Mouse (Mus musculus) midbrain, embryonic 10.5 days (tissue): ENCODE data around the gene Fat1. TPM values are rescaled to one million over a fixed set of nuclear protein-coding genes. Genes with fewer than 3 reads are reported as not detected.

Source experiments
- DNase-seq: peaks from one replicate; pipeline ENCODE4 v3.0.0-alpha.2; 2017; ENCODE audit warnings: low spot score
- H3K27ac ChIP-seq: fragments of 300-500 bp; sonication (generic); replicated peaks from 2 replicates; pipeline ENCODE4 v1.5.1; 2016; ENCODE audit warnings: mild to moderate bottlenecking
- H3K27me3 ChIP-seq: fragments of 300-500 bp; sonication (generic); 2 replicates; pipeline ENCODE4 v1.6.1; 2016; ENCODE audit warnings: low read depth, mild to moderate bottlenecking; ENCODE audit not compliant: poor library complexity, severe bottlenecking
- H3K36me3 ChIP-seq: fragments of 300-500 bp; sonication (generic); 2 replicates; pipeline ENCODE4 v1.6.1; 2016; ENCODE audit warnings: mild to moderate bottlenecking, moderate library complexity
- H3K4me1 ChIP-seq: fragments of 300-500 bp; sonication (generic); 2 replicates; pipeline ENCODE4 v1.6.1; 2016
- H3K4me3 ChIP-seq: fragments of 300-500 bp; sonication (generic); 2 replicates; pipeline ENCODE4 v1.5.1; 2016; ENCODE audit warnings: mild to moderate bottlenecking, moderate library complexity
- H3K9me3 ChIP-seq: fragments of 300-500 bp; sonication (generic); replicated peaks from 2 replicates; pipeline ENCODE4 v1.6.1; 2016; ENCODE audit warnings: mild to moderate bottlenecking
- WGBS: fragments of 180-500 bp; shearing (Covaris S2); methylation state at CpG from one replicate; pipeline ENCODE4 v1.1.7; 2016; 5-methylcytosine and 5-hydroxymethylcytosine counted together
- polyA plus RNA-seq: library from polyadenylated mRNA; unstranded; fragments of >200 nt; fragmentation: Nextera tagmentation; extraction: Ambion mirVana; gene quantifications from 2 replicates; pipeline ENCODE4 v1.2.1, GENCODE M21; 2016

The Fat1 gene
- polyA plus RNA-seq, result 13.2 and 15.6 TPM in 2 replicates

- Histone ChIP-seq H3K27me3 (no peaks in the 10 kb centered on the region), H3K4me3 (peak within 1 kb of the TSS; percentile 82), H3K9me3 (no peaks in the 10 kb centered on the region), H3K4me1 (peaks cover 21% of the 10 kb centered on the region), H3K36me3 (no peaks in the 10 kb centered on the region), H3K27ac (peak within 1 kb of the TSS; percentile 97)
- WGBS, result under 1% methylated on average over 48 of the region's 49 CpGs
- peak; percentile 94 for DNase-seq
Observed at GRCm38 (mm10) chr8:44934850-44935497, at the start of gene Fat1. TSS of gene Fat1 (plus strand) at chr8:44935447.

- 88% methylated on average over 6 of the region's 6 CpGs for whole genome bisulfite sequencing
Observed at GRCm38 (mm10) chr8:44894626-44895025, 40.6 kb upstream of the Fat1 start.

GRCm38 (mm10) chr8:44899575-44899991 lies 35.7 kb upstream of the Fat1 start:
- WGBS, result 66% methylated on average over 12 of the region's 12 CpGs
- H3K4me3 ChIP-seq, result no peak overlapping the region
- DNase-seq, result peak; percentile 12
- no peaks in the 10 kb centered on the region for H3K4me1 ChIP-seq
- no peaks in the 10 kb centered on the region for H3K36me3 ChIP-seq
- peak overlapping the region; percentile 57; the same call in 1 of the 2 replicates for H3K27ac ChIP-seq
- no peaks in the 10 kb centered on the region for H3K27me3 ChIP-seq
- no peaks in the 10 kb centered on the region for H3K9me3 ChIP-seq

More at GRCm38 (mm10) chr8:44894626-44895025, 40.6 kb upstream of the Fat1 start:
- Histone ChIP-seq H3K4me1 (no peaks in the 10 kb centered on the region), H3K4me3 (no peak overlapping the region), H3K36me3 (no peaks in the 10 kb centered on the region), H3K27me3 (no peaks in the 10 kb centered on the region), H3K9me3 (no peaks in the 10 kb centered on the region), H3K27ac (no peak overlapping the region)
- no peak for DNase-seq

GRCm38 (mm10) chr8:44911126-44911903 lies 23.9 kb upstream of the Fat1 start:
- Histone ChIP-seq H3K4me1 (no peaks in the 10 kb centered on the region), H3K27me3 (no peaks in the 10 kb centered on the region), H3K4me3 (no peak overlapping the region), H3K36me3 (no peaks in the 10 kb centered on the region), H3K9me3 (no peaks in the 10 kb centered on the region), H3K27ac (no peak overlapping the region)
- WGBS, result 86% methylated on average over 12 of the region's 12 CpGs
- no peak for DNase-seq

- H3K27ac ChIP-seq, result no peak overlapping the region
- no peaks in the 10 kb centered on the region for H3K27me3 ChIP-seq
- DNase-seq, result no peak
- no peaks in the 10 kb centered on the region for H3K36me3 ChIP-seq
- H3K9me3 ChIP-seq, result no peaks in the 10 kb centered on the region
- H3K4me3 ChIP-seq, result no peak overlapping the region
- WGBS, result 93% methylated on average over 12 of the region's 12 CpGs
- H3K4me1 ChIP-seq, result no peaks in the 10 kb centered on the region
Observed at GRCm38 (mm10) chr8:44919487-44920082, 15.7 kb upstream of the Fat1 start.

- H3K27me3 ChIP-seq, result no peaks in the 10 kb centered on the region
- no peak overlapping the region for H3K4me3 ChIP-seq
- no peaks in the 10 kb centered on the region for H3K9me3 ChIP-seq
- DNase-seq, result no peak
- no peaks in the 10 kb centered on the region for H3K4me1 ChIP-seq
- WGBS, result 68% methylated on average over 7 of the region's 7 CpGs
- H3K27ac ChIP-seq, result no peak overlapping the region
- no peaks in the 10 kb centered on the region for H3K36me3 ChIP-seq
Observed at GRCm38 (mm10) chr8:44920379-44921032, 14.7 kb upstream of the Fat1 start.

GRCm38 (mm10) chr8:44924995-44925394 lies 10.3 kb upstream of the Fat1 start:
- Histone ChIP-seq H3K27ac (no peak overlapping the region), H3K4me3 (no peak overlapping the region)
- WGBS, result 94% methylated on average over 5 of the region's 5 CpGs

GRCm38 (mm10) chr8:44930058-44930457 lies 5.2 kb upstream of the Fat1 start:
- peaks cover 11% of the 10 kb centered on the region for H3K4me1 ChIP-seq
- no peak for DNase-seq

More at GRCm38 (mm10) chr8:44924995-44925394, 10.3 kb upstream of the Fat1 start:
- H3K27me3 ChIP-seq, result no peaks in the 10 kb centered on the region
- no peaks in the 10 kb centered on the region for H3K4me1 ChIP-seq
- no peaks in the 10 kb centered on the region for H3K36me3 ChIP-seq
- no peak for DNase-seq
- peaks cover 9% of the 10 kb centered on the region; the same call in 1 of the 2 replicates for H3K9me3 ChIP-seq

GRCm38 (mm10) chr8:44932546-44933342 lies 2.5 kb upstream of the Fat1 start:
- Histone ChIP-seq H3K36me3 (no peaks in the 10 kb centered on the region), H3K27me3 (no peaks in the 10 kb centered on the region), H3K4me3 (no peak overlapping the region), H3K27ac (no peak overlapping the region), H3K4me1 (peaks cover 11% of the 10 kb centered on the region), H3K9me3 (peaks cover 9% of the 10 kb centered on the region; the same call in 1 of the 2 replicates)
- DNase-seq, result no peak
- 92% methylated on average over 9 of the region's 9 CpGs for WGBS

More at GRCm38 (mm10) chr8:44930058-44930457, 5.2 kb upstream of the Fat1 start:
- no peak overlapping the region for H3K27ac ChIP-seq
- no peaks in the 10 kb centered on the region for H3K36me3 ChIP-seq
- peaks cover 9% of the 10 kb centered on the region; the same call in 1 of the 2 replicates for H3K9me3 ChIP-seq
- no peaks in the 10 kb centered on the region for H3K27me3 ChIP-seq
- no peak overlapping the region for H3K4me3 ChIP-seq
- WGBS, result 88% methylated on average over 3 of the region's 3 CpGs

GRCm38 (mm10) chr8:44933478-44933877 lies 1.8 kb upstream of the Fat1 start:
- 45% methylated on average over 6 of the region's 6 CpGs for WGBS
- Histone ChIP-seq H3K27me3 (no peaks in the 10 kb centered on the region), H3K4me3 (peak overlapping the region; percentile 82), H3K9me3 (peaks cover 8% of the 10 kb centered on the region; the same call in 1 of the 2 replicates), H3K27ac (no peak overlapping the region), H3K36me3 (no peaks in the 10 kb centered on the region), H3K4me1 (peaks cover 11% of the 10 kb centered on the region)
- DNase-seq, result peak; percentile 25

- 2% methylated on average over 13 of the region's 13 CpGs for WGBS
- no peaks in the 10 kb centered on the region for H3K27me3 ChIP-seq
- no peaks in the 10 kb centered on the region for H3K9me3 ChIP-seq
- DNase-seq, result no peak
- peak overlapping the region; percentile 82 for H3K4me3 ChIP-seq
- H3K4me1 ChIP-seq, result peaks cover 15% of the 10 kb centered on the region
- peak overlapping the region; percentile 97 for H3K27ac ChIP-seq
- no peaks in the 10 kb centered on the region for H3K36me3 ChIP-seq
Observed at GRCm38 (mm10) chr8:44934416-44934815, 831 bp upstream of the Fat1 start.
